Mouse (Mus musculus) heart, postnatal 4 days (tissue): Measurements from ENCODE around the gene Stab2. TPM values are rescaled to one million over a fixed set of nuclear protein-coding genes. Genes with fewer than 3 reads are reported as not detected.

Source experiments
- DNase-seq: peaks from one replicate; pipeline ENCODE4 v3.0.0; 2021
- total RNA-seq, 2 experiments: library from RNA; stranded (reverse); gene quantifications; 2 replicates each; pipeline ENCODE4 v1.2.3; 2021

Stab2 gene
- under 1 TPM; 0.12 to 0.25 TPM for total RNA-seq

DNA sequence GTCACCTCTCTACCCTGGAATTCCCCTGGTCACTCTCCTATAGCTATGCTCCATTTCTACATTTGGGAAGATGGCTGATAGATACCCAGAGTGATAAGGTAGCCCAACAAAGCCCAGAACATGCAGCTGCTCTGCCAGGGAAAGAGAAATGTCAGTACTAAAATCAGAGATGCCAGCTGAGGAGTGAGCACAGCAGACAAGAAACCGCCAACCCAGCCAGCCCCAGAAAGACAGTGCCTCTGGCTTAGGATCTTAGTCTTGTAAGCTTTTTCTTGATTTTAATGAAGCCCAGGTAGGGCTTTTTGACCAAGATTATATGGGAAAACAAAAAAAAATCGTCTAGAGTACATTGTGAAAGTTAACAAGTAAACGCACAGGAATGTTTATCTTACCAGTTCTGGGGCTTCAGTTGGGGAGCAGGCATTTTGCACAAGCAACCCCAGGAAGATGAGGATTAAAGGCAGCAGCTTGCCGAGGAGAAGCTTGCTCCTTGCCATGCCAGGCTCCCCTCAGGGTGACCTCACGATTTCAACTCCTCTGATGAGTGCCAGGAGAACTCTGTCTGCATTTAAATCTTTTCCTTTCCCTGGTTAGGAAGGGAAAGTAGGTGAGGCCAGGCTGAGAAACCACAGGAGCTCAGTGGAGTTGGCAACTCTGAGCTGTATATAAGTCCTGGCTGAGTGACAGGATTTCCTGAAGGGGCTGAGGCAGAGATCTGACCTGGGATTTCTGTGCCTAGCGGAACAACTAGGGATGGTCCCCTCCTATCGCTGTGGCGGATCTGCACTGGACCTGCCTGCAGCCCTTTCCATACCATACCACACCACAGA is at the start of gene Stab2:
Gene Stab2 (minus strand): TSS at position 641 of the 830 bp plus-strand sequence.
- no peak for DNase-seq

DNA sequence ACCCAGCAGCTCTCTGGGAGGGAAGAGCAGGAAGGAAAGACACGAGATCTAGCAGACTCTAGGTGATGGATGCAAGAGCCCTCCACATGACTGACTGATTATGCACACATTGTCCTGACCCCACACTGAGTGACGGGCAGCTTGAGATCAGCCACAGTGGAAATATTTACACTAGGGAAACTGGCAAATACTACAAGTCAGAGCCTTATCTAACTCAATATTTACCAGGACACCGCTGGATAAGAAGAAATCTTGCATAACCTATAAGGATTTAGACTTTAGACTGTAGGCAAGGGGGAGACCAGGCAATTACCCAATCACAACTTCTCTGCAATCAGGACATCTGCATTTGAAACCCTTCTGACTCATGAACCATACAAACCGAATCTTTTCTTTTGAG is 43.9 kb upstream of the Stab2 start:
- no peak for DNase-seq

DNA sequence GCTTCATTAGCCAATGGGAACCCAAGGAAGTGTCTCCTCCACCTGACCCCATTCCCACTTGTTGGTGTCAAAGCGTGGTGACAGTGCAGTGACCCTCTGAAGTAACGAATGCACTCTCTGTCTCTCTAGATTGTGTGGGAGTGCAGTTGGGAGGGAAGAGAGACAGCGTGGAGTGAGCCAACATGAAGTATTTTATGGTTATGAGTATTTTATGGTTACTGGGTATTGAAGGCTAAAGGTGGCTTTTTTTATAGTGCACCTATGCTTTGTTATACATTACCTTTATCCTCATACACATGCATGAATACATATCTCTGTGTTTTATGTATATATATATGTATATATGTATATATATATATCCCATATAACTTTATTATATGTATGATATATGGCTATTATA is 41.4 kb upstream of the Stab2 start:
- no peak for DNase-seq

DNA sequence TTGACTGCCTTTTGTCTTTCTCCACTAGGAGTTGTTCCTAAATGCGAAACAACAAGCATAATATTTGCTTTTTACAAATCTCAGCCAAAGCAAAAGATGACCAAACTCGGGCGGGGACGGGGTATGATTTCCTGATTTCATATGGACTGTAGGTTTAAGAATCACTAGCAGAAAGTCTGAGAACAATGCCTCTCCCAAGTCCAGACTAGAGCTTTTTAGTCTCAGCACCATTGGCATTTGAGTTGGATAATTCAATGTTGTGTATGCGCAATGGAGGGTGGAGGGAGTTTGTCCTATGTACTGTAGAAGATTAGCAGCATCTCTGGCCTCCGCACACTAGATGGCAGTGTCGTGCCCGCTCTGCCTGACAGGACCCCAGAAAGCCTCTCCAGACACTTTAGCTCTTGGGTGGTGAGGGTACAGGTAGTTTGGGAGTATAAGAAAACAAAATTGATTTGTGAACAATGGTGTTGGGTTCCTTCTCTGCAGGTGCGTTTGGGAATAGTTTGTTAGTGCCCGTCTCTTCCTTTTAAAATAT is 39.2 kb upstream of the Stab2 start:
- no peak for DNase-seq

DNA sequence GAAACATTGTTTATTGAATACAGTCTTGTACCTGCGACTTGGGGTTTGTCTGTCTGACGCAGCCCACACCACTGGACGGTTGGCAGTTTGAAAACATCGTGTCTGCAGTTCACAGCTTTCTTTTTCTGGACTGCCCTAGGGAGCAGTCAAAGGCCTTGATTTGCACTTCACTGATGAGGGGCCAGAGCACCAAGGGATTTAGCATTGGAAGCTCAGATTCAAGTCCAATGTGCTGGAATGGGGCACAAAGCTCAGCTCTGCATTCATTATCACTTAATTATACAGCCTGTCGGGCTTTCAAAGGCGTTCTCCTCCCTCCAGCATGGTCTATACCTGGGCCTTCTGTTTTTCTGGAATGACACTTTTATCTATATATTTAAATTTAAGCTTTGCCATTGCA is 38.6 kb upstream of the Stab2 start:
- DNase-seq: no peak

DNA sequence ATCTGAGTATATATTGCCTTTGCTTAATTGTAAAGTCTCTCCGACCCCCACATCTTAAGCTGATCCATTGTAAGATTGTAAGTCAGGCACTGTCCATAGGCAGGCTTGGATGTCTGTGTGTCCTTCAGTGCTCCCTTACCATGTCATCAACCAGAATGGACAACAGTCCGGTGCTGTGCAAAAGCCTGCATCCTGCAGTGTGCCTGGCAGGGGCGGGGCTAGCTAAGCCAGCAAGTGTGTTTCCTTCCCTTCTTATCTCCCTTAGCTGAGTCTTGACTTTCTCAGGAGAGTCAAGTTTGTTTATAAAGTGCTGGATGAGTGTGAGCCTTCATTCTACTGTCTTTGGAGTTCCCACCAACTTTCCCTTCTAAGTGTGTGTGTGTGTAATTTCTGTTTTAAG is 37.4 kb upstream of the Stab2 start:
- no peak for DNase-seq

DNA sequence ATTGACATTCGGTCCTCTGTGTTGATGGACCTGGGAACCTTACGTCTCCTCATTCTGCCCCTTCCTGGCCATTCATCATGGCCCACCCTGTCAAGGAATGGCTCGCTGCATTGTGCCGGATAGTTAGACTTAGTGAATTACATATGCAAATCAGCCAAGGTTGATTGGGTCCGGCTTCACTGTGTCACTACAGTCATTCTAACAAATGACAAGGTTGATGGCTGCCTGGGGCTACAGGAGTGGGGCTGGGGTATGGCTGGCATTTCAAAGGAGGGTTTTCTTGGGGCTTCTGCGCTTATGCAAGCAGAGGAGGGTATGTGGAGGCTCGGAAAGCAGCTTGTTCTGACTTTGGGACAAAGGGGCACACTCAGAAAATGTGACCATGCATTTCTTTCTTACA is 33.4 kb upstream of the Stab2 start:
- DNase-seq: no peak

DNA sequence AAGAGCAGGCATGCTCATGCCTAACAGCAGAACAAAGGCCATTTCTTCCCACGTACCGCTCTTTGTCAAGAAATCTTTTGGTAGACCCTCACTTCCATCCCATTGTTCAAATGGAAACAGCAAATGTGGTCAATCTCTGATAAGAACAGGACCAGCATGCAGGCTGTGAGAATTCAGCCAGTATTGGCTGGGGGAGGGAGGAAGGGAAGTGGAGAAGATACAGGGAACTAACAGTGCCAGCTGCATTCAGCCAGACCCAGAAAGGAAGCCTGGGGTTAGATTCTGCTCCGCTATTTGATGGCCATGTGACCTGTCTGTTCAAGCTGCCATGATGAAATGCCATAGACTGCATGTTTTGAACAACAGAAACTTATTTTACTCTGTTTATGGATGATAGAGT is 32.0 kb upstream of the Stab2 start:
- DNase-seq: no peak

DNA sequence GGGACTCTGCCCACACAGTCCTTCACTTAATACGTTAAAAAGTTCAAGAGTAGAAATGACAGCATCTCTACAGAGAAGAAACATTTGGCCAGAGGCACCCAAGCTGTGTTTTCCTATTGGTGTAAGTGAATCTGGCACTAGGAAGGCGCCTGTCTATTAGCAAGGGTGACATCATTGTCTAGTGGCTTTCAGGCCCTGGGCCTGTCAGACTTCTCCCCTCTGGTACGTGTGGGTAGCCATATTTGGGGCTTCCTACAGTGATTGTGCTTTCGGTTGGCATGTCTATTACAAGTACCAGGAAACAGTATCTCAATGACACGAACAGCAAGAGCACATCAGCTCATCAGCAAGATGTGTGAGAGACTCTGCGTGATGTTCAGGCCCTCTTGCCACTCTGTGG is 31.5 kb upstream of the Stab2 start:
- no peak for DNase-seq

DNA sequence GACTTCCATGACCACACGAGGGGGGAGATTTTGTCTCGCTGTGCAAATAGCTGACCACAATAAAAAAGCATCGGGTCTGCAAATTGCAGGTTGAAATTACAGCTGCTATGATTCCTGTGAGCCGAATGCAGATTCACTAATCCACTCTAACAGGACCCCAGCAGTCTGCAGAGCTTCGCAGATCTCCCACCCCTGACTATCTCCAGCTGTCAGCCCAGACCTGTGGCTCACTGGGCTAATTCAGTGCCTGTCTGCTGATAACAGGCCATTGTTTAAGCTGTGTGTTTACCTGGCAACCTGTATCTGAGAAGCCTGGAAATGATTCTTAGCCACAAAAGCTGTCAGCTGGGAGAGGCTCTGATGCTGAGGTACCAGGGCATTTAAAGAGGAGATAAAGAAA is 29.2 kb upstream of the Stab2 start:
- no peak for DNase-seq

DNA sequence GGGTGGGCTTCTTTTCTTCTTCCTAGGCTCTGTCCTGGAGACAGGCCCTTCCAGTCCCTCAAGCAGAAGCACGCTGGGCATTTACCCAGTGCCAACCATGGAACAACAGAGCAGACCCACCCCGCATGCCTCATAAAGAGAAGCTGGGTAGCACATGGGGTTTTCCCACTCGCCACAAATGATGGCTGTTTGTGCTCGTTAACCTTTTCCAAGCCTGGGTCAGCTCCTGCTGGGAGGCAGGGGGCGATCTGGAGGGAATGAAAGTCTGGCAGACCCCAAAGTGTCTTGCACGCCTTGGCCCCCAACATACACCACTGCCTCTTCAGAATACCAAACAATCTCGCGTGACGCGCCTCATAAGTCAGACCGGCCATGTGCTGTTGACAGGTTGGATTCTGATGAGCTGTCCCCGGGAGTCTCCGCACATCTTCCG is 28.5 kb upstream of the Stab2 start:
- DNase-seq: no peak

DNA sequence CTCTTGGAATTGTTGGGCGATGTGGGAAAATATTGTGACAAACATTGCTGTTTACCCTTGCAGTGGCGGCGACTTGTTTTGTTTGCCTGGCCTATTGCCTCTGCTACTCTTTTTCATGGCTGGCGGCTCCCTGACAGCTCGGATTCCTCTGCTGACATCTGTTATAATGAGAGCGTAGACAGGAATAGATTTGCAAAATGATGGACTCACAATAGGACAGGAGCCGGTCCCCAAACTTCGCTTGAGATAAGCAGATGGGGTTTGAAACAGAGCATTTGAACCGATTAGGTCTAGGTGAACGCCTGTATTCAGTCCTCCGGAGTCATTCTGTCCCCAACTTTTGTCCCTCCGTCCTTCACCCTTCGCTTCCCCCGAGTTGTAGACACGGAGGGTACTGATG is 28.0 kb upstream of the Stab2 start:
- DNase-seq: no peak

DNA sequence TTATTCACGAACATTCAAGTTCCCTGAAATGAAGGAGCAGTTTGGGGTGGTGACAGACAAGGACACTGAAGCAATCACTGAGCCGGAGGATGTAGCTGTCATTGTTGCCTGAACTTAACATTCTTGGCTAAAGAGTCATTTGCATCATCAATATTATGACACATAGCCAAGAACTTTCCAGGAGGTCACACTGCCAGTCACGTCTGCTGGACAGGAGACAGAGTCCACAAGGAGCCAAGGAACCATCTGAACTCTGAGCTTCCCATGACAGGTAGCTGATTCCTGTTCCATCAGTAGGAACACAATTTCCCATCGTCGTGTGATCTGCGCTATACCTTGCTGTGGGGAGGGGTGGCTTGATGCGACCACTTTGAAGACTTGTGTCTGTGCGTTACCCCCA is 24.9 kb upstream of the Stab2 start:
- no peak for DNase-seq

DNA sequence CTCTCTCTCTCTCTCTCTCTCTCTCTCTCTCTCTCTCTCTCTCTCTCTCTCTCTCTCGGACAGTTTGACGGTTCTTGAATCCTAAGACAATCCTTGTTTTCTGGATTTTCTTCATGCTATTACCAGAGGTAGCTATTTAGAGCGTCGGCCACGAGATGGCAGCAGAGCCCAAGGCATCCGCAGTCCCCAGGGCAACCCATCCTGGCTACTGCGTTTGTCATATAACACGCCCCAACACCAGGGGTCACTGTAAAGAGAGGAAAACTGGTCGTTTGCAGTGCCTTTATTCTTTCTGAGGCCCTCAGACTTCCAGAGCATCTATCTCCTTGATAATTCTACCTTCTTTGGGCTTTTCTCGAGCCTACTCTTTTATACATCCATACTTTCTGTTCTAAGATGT is 17.1 kb upstream of the Stab2 start:
- DNase-seq: peak; percentile 90

DNA sequence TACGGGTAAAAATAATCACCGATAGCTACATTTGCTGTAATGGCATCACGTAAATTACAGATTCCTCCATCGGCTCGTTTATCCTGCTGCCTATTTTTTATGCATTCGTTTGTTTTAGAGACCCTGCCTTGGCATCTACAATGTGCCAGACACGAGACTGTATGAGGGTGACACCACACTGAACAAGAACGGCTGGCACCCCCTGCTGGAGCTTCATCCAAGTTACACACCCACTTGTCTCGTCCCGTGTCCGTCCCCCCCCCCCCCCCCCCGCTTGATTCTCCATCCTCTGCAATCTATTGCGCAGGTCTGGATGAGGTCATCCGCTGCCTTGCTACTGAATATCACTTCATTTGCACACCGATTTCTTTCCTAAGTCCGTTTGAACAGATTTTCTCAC is 12.9 kb upstream of the Stab2 start:
- peak; percentile 59 for DNase-seq

DNA sequence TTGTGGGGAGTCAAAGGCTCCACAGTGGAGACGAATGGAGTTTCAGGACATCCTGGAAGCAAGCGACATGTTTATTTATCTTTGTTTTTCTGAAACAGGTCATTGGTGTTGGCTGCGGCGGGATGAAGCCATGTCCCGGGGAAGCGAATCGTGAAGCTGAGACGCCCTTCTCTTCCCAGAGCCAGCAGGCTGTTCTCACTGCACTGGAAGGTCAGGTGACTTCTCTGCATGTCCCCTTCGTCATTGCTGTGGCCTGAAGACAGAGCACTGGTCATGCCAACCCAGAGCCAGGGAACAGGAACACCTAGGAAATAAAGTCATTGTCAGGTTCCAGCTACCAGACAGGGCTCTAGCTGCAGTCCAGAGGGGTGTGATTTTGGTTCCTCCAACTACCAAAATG is 11.1 kb upstream of the Stab2 start:
- DNase-seq: no peak

DNA sequence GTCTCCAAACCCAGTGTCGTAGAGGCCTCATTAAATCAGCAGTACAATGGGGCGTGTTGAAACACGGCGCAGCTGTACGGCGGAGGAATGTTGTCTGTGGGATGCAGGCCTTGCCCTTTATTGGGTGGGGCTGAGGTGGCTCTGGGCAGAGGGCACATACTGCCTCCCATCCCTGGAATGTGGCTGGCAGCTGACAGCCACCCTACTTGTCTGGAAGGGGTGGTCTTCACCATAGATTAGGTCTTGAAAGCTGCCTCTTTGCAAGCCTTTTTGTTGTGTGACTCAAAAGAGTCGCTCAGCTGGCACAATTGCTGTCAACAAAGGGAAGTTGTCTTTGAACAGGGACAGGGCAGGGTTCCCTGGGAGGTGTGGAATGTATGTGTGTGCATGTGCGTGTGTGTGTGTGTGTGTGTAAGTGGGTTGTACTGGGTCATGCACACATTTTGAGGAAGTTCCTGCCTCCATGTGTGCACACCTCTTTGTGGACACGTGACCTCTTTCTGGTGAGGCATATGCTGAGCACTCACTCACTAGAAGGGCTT is 8.4 kb upstream of the Stab2 start:
- no peak for DNase-seq

DNA sequence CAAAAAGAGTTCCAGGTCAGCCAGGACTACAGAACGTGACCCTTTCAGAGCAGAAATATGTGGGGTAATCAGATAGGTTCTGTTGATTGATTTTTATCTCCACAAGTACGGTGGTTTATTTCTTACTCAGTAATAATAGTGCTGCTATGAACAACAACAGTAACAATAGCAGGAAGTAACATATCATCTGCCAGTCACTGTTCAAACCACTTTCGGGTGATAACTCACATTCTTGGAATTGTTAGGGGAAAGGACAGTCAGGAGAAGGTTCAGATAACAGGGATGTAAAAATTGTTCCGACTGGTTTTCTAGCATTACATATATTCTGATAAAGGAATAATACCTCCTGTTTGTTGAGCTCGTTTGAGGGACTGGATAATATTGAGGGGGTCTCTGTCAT is 7.6 kb upstream of the Stab2 start:
- DNase-seq: no peak

DNA sequence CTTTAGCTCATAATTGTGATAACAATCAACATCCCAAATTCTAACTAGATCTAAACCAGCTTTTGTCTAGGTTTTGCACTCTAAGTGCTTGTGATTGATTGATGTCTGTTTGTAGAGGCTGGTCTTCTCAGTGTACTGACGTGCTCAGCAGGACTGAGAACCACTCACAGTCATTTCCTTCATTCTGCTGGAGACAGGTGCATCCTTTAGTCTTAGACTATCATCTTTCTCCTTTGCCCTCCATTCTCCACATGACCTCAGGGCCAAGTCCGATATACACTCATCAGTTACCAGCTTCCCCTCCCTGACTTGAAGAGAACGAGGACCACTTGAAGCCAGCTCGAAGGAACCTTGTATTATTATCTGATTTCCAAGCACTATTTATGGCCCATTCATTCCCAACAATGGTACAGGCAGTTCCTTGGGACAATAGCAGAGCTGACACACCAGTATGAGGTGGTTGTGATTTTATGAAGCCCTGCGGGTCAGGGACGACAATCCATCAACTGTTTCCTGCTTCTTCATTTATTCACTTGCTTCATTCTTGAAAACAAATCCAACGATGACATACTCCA is 6.7 kb upstream of the Stab2 start:
- no peak for DNase-seq

DNA sequence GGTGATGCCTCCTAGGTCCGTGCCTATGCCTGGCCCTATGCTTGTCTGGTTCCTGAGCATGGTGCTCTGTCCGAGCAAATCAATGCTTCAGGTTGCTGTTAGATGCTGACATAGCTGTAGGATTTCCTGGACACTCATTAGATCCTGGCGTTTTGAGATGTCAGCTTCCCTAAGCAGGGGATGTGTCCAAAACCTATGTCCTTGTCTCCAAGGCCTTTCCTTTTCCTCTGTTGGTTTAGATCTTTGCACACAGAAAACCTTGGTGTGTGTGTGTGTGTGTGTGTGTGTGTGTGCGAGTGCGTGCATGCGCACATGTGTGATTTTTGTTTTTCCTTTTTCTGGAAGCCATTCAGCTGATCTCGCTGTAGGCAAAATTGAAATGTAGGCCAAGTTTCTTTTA is 4.3 kb upstream of the Stab2 start:
- no peak for DNase-seq

DNA sequence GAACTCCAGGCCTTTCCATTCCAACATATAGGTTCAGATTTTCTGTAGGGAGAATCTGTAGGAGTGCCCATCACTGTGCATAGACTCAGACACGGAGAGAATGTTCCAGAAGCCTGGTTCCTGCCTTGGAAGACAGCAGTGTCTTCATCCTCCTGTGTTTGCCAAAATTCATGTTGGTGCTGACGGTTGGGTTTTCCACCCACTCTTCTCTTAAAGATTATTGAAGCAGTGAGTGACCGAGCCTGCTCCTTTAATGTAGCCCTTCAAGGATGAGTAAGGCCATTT is 332 bp upstream of the Stab2 start:
- no peak for DNase-seq

DNA sequence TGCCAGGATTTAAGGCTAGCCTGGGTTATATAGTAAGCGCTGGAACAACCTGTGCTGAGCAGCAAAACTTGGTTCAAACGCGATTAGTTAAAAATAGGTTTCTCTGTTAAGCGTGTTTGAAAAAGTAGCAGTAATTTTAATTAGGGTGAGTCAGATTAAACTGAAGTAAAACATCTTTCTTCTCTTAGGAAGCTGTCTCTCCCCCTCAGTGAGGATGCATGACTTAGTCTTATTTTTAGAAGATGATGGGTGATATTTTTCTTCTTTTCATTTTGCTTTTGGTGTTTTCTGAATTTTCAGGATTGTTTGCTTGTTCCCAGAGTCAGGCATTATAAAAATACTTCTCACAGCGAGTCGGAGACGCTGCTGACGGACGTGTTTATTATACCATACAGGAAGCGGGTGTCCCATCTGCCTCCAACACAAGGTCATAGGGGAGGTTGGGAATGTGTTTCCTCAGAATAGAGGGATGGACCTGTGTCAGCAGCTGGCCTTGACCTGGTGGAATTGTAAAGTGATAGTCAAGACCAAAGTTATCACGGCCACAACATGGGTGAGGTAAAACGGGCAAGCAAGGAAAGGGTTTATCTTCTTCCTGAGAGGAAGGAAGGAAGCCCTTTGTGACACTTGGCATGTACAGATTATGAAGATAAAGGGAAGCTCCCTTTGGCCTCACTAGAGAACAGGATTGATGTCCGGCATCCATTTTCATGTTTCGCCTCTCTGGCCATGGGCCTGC is 15.4 kb downstream of the Stab2 start:
- no peak for DNase-seq

DNA sequence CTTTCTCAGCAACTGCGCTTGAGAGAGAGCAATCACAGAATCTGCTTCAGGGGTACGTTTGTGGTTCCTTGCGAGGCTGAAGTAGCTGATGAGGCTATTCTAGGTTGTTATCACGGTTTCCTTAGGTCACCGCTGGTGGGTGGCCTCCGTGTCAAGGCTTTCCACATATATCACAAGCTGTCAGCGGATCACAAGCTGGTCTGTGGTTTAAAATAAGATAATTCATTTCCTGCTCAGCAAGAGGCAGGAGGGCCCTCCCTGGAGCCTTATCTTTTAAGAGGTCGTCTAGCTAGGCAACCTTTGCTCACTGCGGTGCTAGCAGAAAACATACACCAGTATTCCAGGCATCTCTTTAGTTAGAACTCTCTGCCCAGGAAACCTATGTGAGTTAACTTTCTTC is 17.2 kb downstream of the Stab2 start:
- DNase-seq: no peak

DNA sequence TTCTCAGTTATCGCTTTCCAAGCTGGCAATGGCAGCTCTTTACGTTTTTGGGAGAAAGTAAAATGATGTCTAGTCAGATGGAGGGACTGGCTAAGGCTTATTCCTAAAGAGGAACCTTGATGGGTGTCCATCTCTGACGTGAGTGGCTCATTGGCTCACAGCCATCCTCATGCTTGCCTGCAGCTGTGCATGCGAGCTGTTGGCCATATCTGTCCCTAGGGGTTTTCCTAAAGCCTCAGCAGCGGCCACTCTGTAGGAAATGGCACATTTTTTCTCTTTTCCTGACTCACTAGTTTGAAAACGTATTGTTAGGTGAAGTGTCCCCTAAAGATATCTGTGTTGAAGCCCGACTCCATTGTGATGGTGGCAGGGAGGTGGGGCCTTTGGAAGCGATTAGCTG is 18.0 kb downstream of the Stab2 start:
- DNase-seq: peak; percentile 35
